Mouse (Mus musculus): ENCODE results near the gene Per3. TPM values are rescaled to one million over a fixed set of nuclear protein-coding genes. Genes with fewer than 3 reads are reported as not detected.

Gene Per3
- polyA plus RNA-seq (2016; fragmentation: Nextera tagmentation; extraction: Ambion mirVana): 5.8 and 6.2 TPM in 2 replicates

DNA sequence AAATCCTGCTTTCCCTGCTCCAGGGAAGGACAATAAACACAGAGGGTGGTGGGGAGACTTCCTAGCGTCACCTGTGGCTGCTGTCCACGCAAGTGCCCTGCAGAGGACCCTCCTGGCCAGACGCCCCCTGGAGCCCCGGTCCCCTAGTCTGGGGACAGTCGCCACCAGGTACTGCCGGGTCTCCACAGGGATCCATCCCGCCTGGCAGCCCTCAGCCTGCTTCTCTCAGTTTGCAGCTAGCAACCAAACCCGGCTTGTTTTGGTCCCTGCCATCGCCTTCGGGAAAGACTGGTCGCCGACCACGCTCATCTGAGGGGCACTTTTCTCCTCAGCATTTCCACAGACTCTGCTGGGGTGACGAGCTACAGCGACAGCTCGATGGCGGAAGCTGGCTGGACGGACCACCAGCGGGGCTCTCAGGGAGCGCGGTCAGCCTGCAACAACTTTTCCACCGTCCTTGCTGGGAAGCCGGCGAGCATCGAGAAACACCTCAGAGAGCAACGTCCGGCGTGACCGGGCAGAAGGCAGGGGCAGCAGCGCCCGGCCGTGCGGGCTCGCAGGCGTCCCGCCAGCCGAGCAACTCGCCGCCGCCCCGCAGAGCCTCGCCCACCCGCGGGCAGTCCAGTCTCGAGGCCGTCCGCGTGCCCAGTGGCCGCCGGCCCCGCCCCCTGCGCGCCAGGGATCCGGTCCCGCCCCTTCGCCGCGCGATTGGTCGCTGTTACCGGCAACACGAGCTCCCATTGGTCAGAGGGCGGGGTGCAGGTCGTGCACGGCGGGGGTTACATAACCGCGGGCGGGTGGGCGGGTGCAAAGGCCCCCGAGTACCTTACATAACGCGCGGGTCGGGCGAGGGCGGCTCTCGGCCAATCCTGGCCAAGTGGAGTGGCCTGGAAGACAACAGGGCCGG is at the start of gene Per3:
Gene Per3 (minus strand): TSS at position 629 of the 907 bp plus-strand sequence.
- peaks cover 29% of the 10 kb centered on the region for H3K36me3 ChIP-seq
- H3K9me3 ChIP-seq (replicated peaks): no peaks in the 10 kb centered on the region
- peaks cover 19% of the 10 kb centered on the region for H3K4me1 ChIP-seq
- WGBS: under 1% methylated on average over 79 of the region's 79 CpGs
- H3K27ac ChIP-seq (replicated peaks): peak within 1 kb of the TSS; percentile 85
- H3K4me3 ChIP-seq: peak within 1 kb of the TSS; percentile 75
- peak; percentile 96 for DNase-seq (ENCODE audit: low spot score)
- H3K27me3 ChIP-seq (ENCODE audit: low read depth, poor library complexity, severe bottlenecking): peaks cover 17% of the 10 kb centered on the region; the same call in 1 of the 2 replicates

DNA sequence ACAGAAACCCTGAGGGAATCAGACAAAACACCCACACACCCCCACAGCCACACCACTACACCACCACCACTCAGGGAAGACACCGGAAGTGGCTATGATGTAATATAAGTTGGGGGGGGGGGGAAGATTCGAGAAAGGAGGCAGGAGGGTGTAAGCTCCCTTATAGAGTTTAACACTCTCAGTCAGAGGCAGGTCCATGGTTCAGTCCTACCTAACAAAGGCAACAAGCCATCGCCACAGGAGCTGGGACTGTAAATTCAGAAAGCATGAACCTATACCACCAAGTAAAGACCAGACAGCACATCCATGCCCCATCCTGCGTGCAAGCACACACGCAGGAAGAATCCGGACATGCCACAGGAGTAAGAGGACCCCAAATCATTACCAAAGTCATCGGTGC is 44.8 kb upstream of the Per3 start, which contains the start of gene Gm13090:
Gene Gm13090 (plus strand): TSS at position 301 of the 400 bp plus-strand sequence.
- DNase-seq (ENCODE audit: low spot score): no peak
- H3K36me3 ChIP-seq: peaks cover 73% of the 10 kb centered on the region
- no peaks in the 10 kb centered on the region for H3K27me3 ChIP-seq (ENCODE audit: low read depth, poor library complexity, severe bottlenecking)
- peaks cover 10% of the 10 kb centered on the region for H3K4me1 ChIP-seq
- WGBS: 88% methylated on average over 7 of the region's 7 CpGs
- no peaks in the 10 kb centered on the region for H3K9me3 ChIP-seq (replicated peaks)
- H3K4me3 ChIP-seq: no peak within 1 kb of the TSS
- H3K27ac ChIP-seq (replicated peaks): no peak within 1 kb of the TSS

DNA sequence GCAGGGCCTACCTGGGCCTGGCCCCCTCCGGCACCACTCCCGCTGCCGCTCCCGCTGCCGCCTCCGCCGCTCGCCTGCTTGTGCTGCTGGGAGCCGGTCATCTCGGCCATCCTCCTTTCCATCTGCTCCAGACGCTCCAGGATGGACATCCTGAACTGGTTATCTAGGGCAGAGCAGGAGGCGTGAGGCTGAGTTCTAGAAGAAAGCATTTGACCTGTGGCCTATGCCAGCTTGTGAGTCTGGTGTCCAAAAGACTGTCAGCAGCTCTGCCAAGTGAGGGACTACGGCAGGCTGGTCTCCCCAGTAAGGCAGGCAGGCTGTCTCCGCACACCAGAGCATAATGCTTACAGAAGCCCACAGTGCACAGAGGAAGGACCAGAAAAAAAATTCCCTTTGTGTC is 44.4 kb upstream of the Per3 start:
- H3K27me3 ChIP-seq (ENCODE audit: low read depth, poor library complexity, severe bottlenecking): no peaks in the 10 kb centered on the region
- peaks cover 10% of the 10 kb centered on the region for H3K4me1 ChIP-seq
- H3K27ac ChIP-seq (replicated peaks): no peak overlapping the region
- no peak overlapping the region for H3K4me3 ChIP-seq
- H3K9me3 ChIP-seq (replicated peaks): no peaks in the 10 kb centered on the region
- DNase-seq (ENCODE audit: low spot score): no peak
- WGBS: 95% methylated on average over 14 of the region's 14 CpGs
- H3K36me3 ChIP-seq: peaks cover 73% of the 10 kb centered on the region

DNA sequence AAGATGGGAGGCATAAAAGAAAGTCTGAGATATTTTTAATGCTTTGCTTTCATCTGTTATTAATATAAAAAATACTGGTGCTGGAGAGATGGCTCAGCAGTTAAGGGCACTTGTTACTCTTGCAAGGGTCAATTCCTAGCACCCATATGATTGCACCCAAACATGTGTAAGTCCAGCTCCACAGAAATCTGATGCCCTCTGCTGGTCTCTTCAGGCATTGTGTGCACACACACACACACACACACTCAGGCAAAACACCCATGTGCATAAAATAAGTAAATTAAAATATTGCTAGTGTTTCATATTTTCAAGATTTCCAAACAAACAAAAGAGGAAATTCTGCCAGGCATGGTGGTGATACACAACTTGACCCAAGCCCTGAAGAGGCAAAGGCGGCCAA is 42.9 kb upstream of the Per3 start:
- Histone ChIP-seq H3K4me1 (peaks cover 10% of the 10 kb centered on the region), H3K9me3 (replicated peaks) (no peaks in the 10 kb centered on the region), H3K27ac (replicated peaks) (no peak overlapping the region), H3K36me3 (peaks cover 82% of the 10 kb centered on the region), H3K27me3 (ENCODE audit: low read depth, poor library complexity, severe bottlenecking) (no peaks in the 10 kb centered on the region), H3K4me3 (no peak overlapping the region)
- DNase-seq (ENCODE audit: low spot score): no peak
- 98% methylated on average over 1 of the region's 1 CpGs for WGBS

DNA sequence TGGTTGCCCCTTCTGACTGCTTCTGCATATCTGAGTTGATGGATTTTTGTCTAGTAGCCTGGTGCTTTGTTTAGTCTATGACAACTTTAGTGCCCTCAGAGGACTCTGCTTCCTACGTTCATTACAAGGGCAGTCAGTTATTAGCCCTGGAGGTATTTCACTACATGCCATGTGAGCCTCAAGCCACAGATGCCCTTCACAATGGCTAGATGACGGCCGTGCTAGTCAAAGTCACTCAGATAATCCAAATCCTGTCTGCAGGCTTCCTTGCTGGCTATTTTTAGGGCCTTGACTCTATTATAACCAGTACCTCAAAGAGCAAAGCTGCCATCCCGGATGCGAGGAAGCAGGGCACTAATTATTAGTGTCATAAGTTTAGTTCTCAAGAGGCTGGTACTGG is 38.6 kb upstream of the Per3 start:
- 86% methylated on average over 5 of the region's 5 CpGs for WGBS
- H3K9me3 ChIP-seq (replicated peaks): no peaks in the 10 kb centered on the region
- H3K4me1 ChIP-seq: no peaks in the 10 kb centered on the region
- H3K36me3 ChIP-seq: peaks cover 100% of the 10 kb centered on the region
- H3K4me3 ChIP-seq: no peak overlapping the region
- DNase-seq (ENCODE audit: low spot score): no peak
- no peak overlapping the region for H3K27ac ChIP-seq (replicated peaks)
- no peaks in the 10 kb centered on the region for H3K27me3 ChIP-seq (ENCODE audit: low read depth, poor library complexity, severe bottlenecking)

DNA sequence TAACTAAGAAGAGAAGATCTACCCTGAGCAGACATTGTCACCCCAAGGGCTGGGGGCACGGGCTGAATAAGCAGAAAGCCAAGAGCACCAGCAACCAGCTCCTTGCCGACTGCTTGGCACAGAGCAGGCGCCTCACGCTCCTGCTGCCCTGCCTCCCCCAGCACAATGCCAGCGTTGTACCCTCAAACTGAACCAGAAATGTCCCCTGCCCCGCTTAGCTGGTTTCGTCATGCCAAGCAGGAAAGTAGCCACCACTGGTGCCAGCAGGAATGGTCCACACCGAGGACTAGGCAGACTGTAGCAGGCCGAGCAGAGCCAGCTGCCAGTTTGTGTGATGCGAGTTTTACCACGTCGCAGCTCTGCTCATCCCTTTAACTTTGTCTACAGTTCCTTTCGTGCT is 37.5 kb upstream of the Per3 start:
- 95% methylated on average over 13 of the region's 13 CpGs for WGBS
- Histone ChIP-seq H3K27me3 (ENCODE audit: low read depth, poor library complexity, severe bottlenecking) (no peaks in the 10 kb centered on the region), H3K27ac (replicated peaks) (no peak overlapping the region), H3K36me3 (peaks cover 100% of the 10 kb centered on the region), H3K9me3 (replicated peaks) (no peaks in the 10 kb centered on the region), H3K4me3 (no peak overlapping the region), H3K4me1 (no peaks in the 10 kb centered on the region)
- no peak for DNase-seq (ENCODE audit: low spot score)

DNA sequence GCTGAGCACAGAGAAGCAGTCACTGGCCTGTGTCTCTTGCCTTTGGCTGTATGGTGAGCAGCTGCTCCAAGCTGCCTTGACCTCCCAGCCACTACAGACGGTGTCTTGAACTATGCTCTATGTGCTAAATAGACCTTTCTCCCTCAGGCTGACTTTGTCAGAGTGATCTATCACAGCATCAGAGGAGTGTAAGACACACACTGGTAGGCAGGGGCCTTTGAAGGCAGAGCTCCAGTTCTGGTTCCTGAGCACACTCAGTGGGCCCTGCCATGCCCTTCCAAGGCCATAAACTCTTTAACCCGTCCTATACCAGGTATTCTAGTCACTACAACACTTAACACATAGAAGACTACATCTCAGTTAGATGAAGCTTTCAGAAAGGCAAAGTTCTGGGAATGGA is 36.9 kb upstream of the Per3 start:
- DNase-seq (ENCODE audit: low spot score): no peak
- 87% methylated on average over 2 of the region's 2 CpGs for WGBS
- Histone ChIP-seq H3K4me3 (no peak overlapping the region), H3K36me3 (peaks cover 100% of the 10 kb centered on the region), H3K9me3 (replicated peaks) (no peaks in the 10 kb centered on the region), H3K4me1 (no peaks in the 10 kb centered on the region), H3K27me3 (ENCODE audit: low read depth, poor library complexity, severe bottlenecking) (no peaks in the 10 kb centered on the region), H3K27ac (replicated peaks) (no peak overlapping the region)

DNA sequence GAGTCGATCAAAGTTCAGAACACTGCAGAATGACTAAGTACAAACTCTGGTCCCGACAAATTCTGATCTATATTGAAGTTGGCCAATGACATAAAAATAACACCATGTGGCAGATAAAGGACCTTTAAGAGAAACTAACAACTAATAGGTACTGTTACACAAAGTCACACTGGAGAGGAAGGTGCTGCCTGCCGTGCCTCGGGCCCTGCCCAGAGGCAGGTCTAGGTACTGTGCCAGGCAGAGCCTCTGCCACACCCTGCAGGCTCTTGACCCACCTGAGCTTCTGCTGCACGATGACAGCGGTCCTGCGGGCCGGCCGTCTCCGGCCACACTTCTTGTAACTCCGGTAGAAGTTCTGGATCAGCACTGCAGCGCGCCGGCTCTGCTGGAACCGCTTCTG is 30.4 kb upstream of the Per3 start:
- no peaks in the 10 kb centered on the region for H3K27me3 ChIP-seq (ENCODE audit: low read depth, poor library complexity, severe bottlenecking)

DNA sequence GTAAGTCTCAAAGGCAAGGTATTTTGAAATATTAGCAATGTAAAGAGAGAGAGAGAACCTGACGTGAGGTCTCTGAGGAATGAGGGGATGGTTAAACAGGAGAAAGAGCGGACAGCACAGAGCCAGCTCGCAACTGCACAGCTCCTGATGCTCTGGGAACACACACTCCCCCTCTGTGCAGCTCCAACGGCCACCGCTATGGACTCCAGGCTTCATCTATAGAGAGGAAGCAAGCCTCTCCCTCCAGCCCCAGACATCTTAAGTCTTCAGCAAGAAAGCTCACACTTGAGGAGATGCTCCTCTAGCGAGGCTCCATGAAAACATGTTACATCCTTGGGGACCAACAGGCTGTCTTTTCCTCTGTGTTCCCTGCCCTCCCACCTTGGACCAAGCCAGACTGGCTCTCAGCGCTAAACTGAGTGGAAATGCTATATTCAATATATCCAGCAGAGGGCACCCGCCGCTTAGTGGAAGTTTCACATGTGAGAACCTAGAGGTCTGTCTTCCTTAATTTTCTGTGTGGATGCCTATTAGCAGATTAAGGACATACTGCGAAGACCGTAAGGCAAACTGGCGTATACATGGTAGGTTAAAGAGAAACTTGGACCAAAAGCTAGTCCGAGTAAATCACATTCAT is 28.8 kb upstream of the Per3 start:
- H3K4me1 ChIP-seq: peaks cover 2% of the 10 kb centered on the region; the same call in 1 of the 2 replicates
- peaks cover 100% of the 10 kb centered on the region for H3K36me3 ChIP-seq
- WGBS: 59% methylated on average over 13 of the region's 13 CpGs
- H3K27ac ChIP-seq (replicated peaks): no peak overlapping the region
- no peaks in the 10 kb centered on the region for H3K27me3 ChIP-seq (ENCODE audit: low read depth, poor library complexity, severe bottlenecking)
- H3K4me3 ChIP-seq: no peak overlapping the region
- peak; percentile 62 for DNase-seq (ENCODE audit: low spot score)
- no peaks in the 10 kb centered on the region for H3K9me3 ChIP-seq (replicated peaks)

More for the DNA sequence above, 30.4 kb upstream of the Per3 start:
- DNase-seq (ENCODE audit: low spot score): no peak
- Histone ChIP-seq H3K36me3 (peaks cover 100% of the 10 kb centered on the region), H3K4me3 (no peak overlapping the region), H3K27ac (replicated peaks) (no peak overlapping the region), H3K4me1 (peaks cover 2% of the 10 kb centered on the region; the same call in 1 of the 2 replicates), H3K9me3 (replicated peaks) (no peaks in the 10 kb centered on the region)
- 97% methylated on average over 15 of the region's 15 CpGs for WGBS

DNA sequence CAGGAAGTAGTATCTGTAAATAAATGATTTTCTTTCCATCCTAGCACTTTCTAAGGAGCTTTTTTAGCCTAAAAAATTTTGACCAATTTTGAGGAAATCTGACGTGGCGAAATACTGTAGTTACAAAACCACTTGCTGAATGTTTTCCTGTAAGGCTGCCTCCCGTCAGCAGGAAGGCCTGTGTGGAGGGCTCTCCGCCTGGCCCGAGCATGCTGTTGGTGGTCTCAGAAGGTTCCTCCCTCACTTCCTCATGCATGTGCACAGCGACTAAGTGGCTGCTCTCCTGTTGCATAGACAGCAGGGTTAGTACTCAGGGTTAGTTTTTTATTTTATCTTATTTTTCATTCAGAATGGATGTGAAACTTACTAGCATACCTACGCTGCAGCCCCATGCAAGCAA is 26.5 kb upstream of the Per3 start:
- H3K4me1 ChIP-seq: peaks cover 2% of the 10 kb centered on the region; the same call in 1 of the 2 replicates
- H3K4me3 ChIP-seq: no peak overlapping the region
- no peak for DNase-seq (ENCODE audit: low spot score)
- H3K27me3 ChIP-seq (ENCODE audit: low read depth, poor library complexity, severe bottlenecking): no peaks in the 10 kb centered on the region
- H3K9me3 ChIP-seq (replicated peaks): no peaks in the 10 kb centered on the region
- H3K36me3 ChIP-seq: peaks cover 97% of the 10 kb centered on the region
- 88% methylated on average over 7 of the region's 7 CpGs for WGBS
- no peak overlapping the region for H3K27ac ChIP-seq (replicated peaks)

DNA sequence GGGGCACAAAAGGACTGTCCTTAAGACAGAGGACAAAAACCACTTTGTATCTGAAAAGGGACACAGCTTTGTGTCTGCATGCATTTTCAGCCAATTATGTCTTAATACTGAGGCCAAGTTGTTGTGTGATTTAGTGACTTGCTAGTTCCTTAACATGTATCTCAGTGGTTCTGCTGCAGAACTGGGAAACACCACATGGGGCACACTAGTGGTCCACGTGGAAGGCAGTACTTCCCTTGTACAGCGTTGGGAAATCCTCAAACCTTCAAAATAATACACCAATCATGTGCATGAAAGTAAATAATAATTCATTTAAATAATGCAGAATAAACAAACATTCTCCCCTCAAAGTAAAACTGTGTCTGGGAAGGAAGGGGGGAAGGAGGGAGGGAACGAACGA is 24.3 kb upstream of the Per3 start:
- no peak overlapping the region for H3K27ac ChIP-seq (replicated peaks)
- H3K4me3 ChIP-seq: no peak overlapping the region
- H3K9me3 ChIP-seq (replicated peaks): no peaks in the 10 kb centered on the region
- no peaks in the 10 kb centered on the region for H3K4me1 ChIP-seq
- H3K36me3 ChIP-seq: peaks cover 94% of the 10 kb centered on the region
- H3K27me3 ChIP-seq (ENCODE audit: low read depth, poor library complexity, severe bottlenecking): no peaks in the 10 kb centered on the region
- 78% methylated on average over 4 of the region's 4 CpGs for WGBS
- DNase-seq (ENCODE audit: low spot score): no peak

DNA sequence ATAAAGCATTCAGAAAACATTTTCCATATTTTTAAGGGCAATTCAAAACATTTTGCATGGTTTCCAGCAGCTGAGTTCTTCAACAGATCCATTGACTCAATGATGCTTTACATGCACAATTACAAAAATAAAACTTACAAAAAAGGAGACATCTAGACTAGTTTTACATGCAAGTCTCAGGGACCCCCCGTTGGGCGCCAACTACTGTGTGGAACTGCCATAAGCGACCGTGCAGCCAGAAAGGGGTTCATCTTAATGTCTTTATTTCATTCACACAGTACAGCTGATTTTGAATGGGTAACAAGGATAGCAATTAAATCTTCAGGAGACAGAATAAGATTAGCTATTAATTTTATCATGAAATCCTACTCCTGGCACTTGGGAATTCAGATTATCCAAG is 15.1 kb upstream of the Per3 start:
- DNase-seq (ENCODE audit: low spot score): no peak
- H3K27ac ChIP-seq (replicated peaks): no peak overlapping the region
- H3K9me3 ChIP-seq (replicated peaks): no peaks in the 10 kb centered on the region
- peaks cover 21% of the 10 kb centered on the region for H3K4me1 ChIP-seq
- WGBS: 97% methylated on average over 4 of the region's 4 CpGs
- H3K36me3 ChIP-seq: peaks cover 54% of the 10 kb centered on the region
- H3K4me3 ChIP-seq: no peak overlapping the region
- H3K27me3 ChIP-seq (ENCODE audit: low read depth, poor library complexity, severe bottlenecking): no peaks in the 10 kb centered on the region

DNA sequence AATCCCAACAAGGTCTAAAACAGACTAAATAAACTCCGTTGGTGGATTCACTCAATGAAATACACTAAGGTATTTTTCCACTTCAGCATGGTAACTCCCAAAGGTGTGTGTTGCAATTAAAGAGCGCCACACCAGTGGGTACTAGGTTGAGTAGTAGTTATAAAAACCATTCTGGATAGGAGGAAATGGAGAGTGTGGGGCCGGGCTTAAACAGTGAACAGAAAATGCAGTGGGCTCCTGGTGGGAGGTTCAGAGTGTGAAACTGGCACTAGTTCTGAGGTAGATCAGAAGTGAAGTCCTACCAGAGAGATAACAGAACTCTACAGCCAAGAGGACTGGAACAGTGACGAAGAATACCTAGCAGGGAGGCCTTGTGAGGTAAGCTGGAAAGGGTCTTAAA is 14.2 kb upstream of the Per3 start:
- H3K36me3 ChIP-seq: peaks cover 54% of the 10 kb centered on the region
- peak overlapping the region; percentile 97 for H3K4me3 ChIP-seq
- no peak for DNase-seq (ENCODE audit: low spot score)
- peak overlapping the region; percentile 92 for H3K27ac ChIP-seq (replicated peaks)
- no peaks in the 10 kb centered on the region for H3K9me3 ChIP-seq (replicated peaks)
- H3K4me1 ChIP-seq: peaks cover 21% of the 10 kb centered on the region
- H3K27me3 ChIP-seq (ENCODE audit: low read depth, poor library complexity, severe bottlenecking): no peaks in the 10 kb centered on the region
- 84% methylated on average over 4 of the region's 4 CpGs for WGBS

Data from midbrain, embryonic 10.5 days (tissue).